Comparison of ENCODE assay signal across 23 mouse cellular contexts in genomic region chr6:43654876-43655456, GRCm38 (mm10). TPM values are rescaled to one million over a fixed set of nuclear protein-coding genes. Genes with fewer than 3 reads are reported as not detected.
DNase-seq lines count a peak whose midpoint lies in the region; ATAC-seq lines count a peak whose summit lies in the region.
"Had no signal": no experiment of that assay in that cellular context is flagged by ENCODE, and none has a peak within 500 bp of the region (broad histone marks: within the 10 kb centered on the region; RNA-seq: fewer than 3 reads in every experiment).

No protein-coding gene starts in this region.

- 88% methylated on average over 8 of the region's 8 CpGs for WGBS in midbrain, embryonic 11.5 days
- WGBS in midbrain, embryonic 16.5 days: 86% methylated on average over 8 of the region's 8 CpGs
- 44% methylated on average over 8 of the region's 8 CpGs for WGBS in macrophage (ENCODE audit: missing documents)

- peak; percentile 36 for DNase-seq in adrenal gland, adult 2 months
- DNase-seq in adrenal gland, adult 8-10 months: no peak
- DNase-seq in midbrain, embryonic 11.5 days (ENCODE audit: low spot score, missing footprints): peak; percentile 44
- DNase-seq in lung, adult 18-20 months: no peak
- no peak for DNase-seq in gastrocnemius, postnatal 36 days
- DNase-seq: cerebellum, postnatal 10 days; embryo, embryonic 11 days; lung, postnatal 36 days; right cerebral cortex, postnatal 25 days; thymus, adult 18-20 months; thymus, postnatal 4 days had no signal

- no peaks in the 10 kb centered on the region for H3K9me3 ChIP-seq in midbrain, embryonic 11.5 days (ENCODE audit: control insufficient read depth, low read length)
- no peaks in the 10 kb centered on the region for H3K9me3 ChIP-seq in midbrain, embryonic 16.5 days (replicated peaks; ENCODE audit: control insufficient read depth, low read length, poor library complexity, severe bottlenecking)
- H3K9me3 ChIP-seq: forebrain, embryonic 15.5 days; heart, embryonic 12.5 days; hindbrain, embryonic 15.5 days; intestine, embryonic 15.5 days; limb, embryonic 13.5 days; midbrain, embryonic 13.5 days; stomach, embryonic 15.5 days had no signal

- no peak overlapping the region for H3K4me2 ChIP-seq in midbrain, embryonic 11.5 days
- no peak overlapping the region for H3K4me2 ChIP-seq in midbrain, embryonic 16.5 days (ENCODE audit: low read length)
- H3K4me2 ChIP-seq: forebrain, embryonic 15.5 days; heart, embryonic 12.5 days; hindbrain, embryonic 15.5 days; intestine, embryonic 15.5 days; limb, embryonic 13.5 days; midbrain, embryonic 13.5 days; stomach, embryonic 15.5 days had no signal

- no peaks in the 10 kb centered on the region for H3K79me2 ChIP-seq in macrophage (ENCODE audit: inconsistent target)

- no peaks in the 10 kb centered on the region for H3K4me1 ChIP-seq in midbrain, embryonic 11.5 days (ENCODE audit: control insufficient read depth, insufficient read depth, low read length)
- no peaks in the 10 kb centered on the region for H3K4me1 ChIP-seq in midbrain, embryonic 16.5 days (ENCODE audit: control insufficient read depth, insufficient read depth, low read length)
- H3K4me1 ChIP-seq: forebrain, embryonic 15.5 days; hindbrain, embryonic 15.5 days; intestine, embryonic 15.5 days; limb, embryonic 13.5 days; midbrain, embryonic 13.5 days; stomach, embryonic 15.5 days had no signal

- intact Hi-C loops in gastrocnemius, postnatal 36 days (cut with DNase I): no loop called here

- no peaks in the 10 kb centered on the region for H3K27me3 ChIP-seq in midbrain, embryonic 11.5 days (ENCODE audit: control insufficient read depth, insufficient read depth, low read length)
- H3K27me3 ChIP-seq in midbrain, embryonic 16.5 days (ENCODE audit: control insufficient read depth, insufficient read depth, low read depth, low read length): no peaks in the 10 kb centered on the region
- H3K27me3 ChIP-seq: forebrain, embryonic 15.5 days; heart, embryonic 12.5 days; hindbrain, embryonic 15.5 days; intestine, embryonic 15.5 days; limb, embryonic 13.5 days; midbrain, embryonic 13.5 days; stomach, embryonic 15.5 days had no signal

- H3K27ac ChIP-seq in midbrain, embryonic 11.5 days (ENCODE audit: low read depth, low read length): no peak overlapping the region
- H3K27ac ChIP-seq in midbrain, embryonic 16.5 days (ENCODE audit: low read length): no peak overlapping the region
- H3K27ac ChIP-seq in macrophage: peak overlapping the region; percentile 39
- H3K27ac ChIP-seq: forebrain, embryonic 15.5 days; hindbrain, embryonic 15.5 days; intestine, embryonic 15.5 days; kidney, postnatal 0 days; limb, embryonic 13.5 days; midbrain, embryonic 13.5 days; stomach, embryonic 15.5 days had no signal

- ATAC-seq in midbrain, embryonic 11.5 days (ENCODE audit: low FRiP score): no peak
- no peak for ATAC-seq in midbrain, embryonic 16.5 days
- ATAC-seq in megakaryocyte-erythroid progenitor cell, adult 5-6 weeks (replicated peaks; ENCODE audit: low FRiP score, low TSS enrichment, poor library complexity, severe bottlenecking): no peak
- ATAC-seq: forebrain, embryonic 15.5 days; intestine, embryonic 15.5 days; midbrain, embryonic 13.5 days had no signal

- H3K9ac ChIP-seq in midbrain, embryonic 11.5 days (ENCODE audit: low read length): no peak overlapping the region
- no peak overlapping the region for H3K9ac ChIP-seq in midbrain, embryonic 16.5 days (ENCODE audit: low read depth, low read length)
- H3K9ac ChIP-seq: forebrain, embryonic 15.5 days; heart, embryonic 12.5 days; hindbrain, embryonic 15.5 days; intestine, embryonic 15.5 days; limb, embryonic 13.5 days; midbrain, embryonic 13.5 days; stomach, embryonic 15.5 days had no signal

- H3K4me3 ChIP-seq in midbrain, embryonic 11.5 days (ENCODE audit: low read depth, low read length): no peak overlapping the region
- no peak overlapping the region for H3K4me3 ChIP-seq in midbrain, embryonic 16.5 days (ENCODE audit: low read depth, low read length)
- H3K4me3 ChIP-seq in macrophage (ENCODE audit: inconsistent target): no peak overlapping the region
- H3K4me3 ChIP-seq: forebrain, embryonic 15.5 days; heart, embryonic 12.5 days; hindbrain, embryonic 15.5 days; intestine, embryonic 15.5 days; limb, embryonic 13.5 days; midbrain, embryonic 13.5 days; myocyte; stomach, embryonic 15.5 days had no signal

- H3K36me3 ChIP-seq in midbrain, embryonic 11.5 days (ENCODE audit: control insufficient read depth, insufficient read depth, low read length): no peaks in the 10 kb centered on the region
- no peaks in the 10 kb centered on the region for H3K36me3 ChIP-seq in midbrain, embryonic 16.5 days (ENCODE audit: control insufficient read depth, insufficient read depth, low read length)
- H3K36me3 ChIP-seq in macrophage (ENCODE audit: inconsistent target): no peaks in the 10 kb centered on the region
- H3K36me3 ChIP-seq: forebrain, embryonic 15.5 days; heart, embryonic 12.5 days; hindbrain, embryonic 15.5 days; intestine, embryonic 15.5 days; limb, embryonic 13.5 days; midbrain, embryonic 13.5 days; stomach, embryonic 15.5 days had no signal

RNA-seq across cellular contexts. Expression of gene Tpk1, which starts 11.1 kb away (rescaled TPM):
- total RNA-seq in adrenal gland, adult 2 months (2021): 10 to 100 TPM in 1 of 2 experiments, 1 to 10 TPM in 1; 8.4 to 23.1 TPM
- polyA plus RNA-seq in adrenal gland, adult 2 months (2012; rRNA removed): 2.3 TPM in 2 replicates
- total RNA-seq in adrenal gland, adult 8-10 months (2022): 10 to 100 TPM; 12.2 to 20.4 (median 18.6) TPM
- polyA plus RNA-seq in midbrain, embryonic 11.5 days (2014; fragmentation: Nextera tagmentation; extraction: Ambion mirVana): 4.9 and 6.0 TPM in 2 replicates
- polyA plus RNA-seq in midbrain, embryonic 16.5 days (2015; fragmentation: Nextera tagmentation; extraction: Ambion mirVana): 6.0 and 6.1 TPM in 2 replicates
- total RNA-seq in macrophage (2018; cell fraction: chromatin; rRNA removed): 10 to 100 TPM in 3 of 26 experiments, 1 to 10 TPM in 23; 2.5 to 11.5 (median 7.1) TPM
- 1 to 10 TPM; 4.6 to 8.7 (median 6.6) TPM for total RNA-seq in macrophage (2018; cell fraction: cytosol; rRNA removed)
- total RNA-seq in macrophage (2018; cell fraction: nucleus; rRNA removed): 10 to 100 TPM in 5 of 26 experiments, 1 to 10 TPM in 21; 2.7 to 13.3 (median 5.9) TPM
- 7.0 to 7.8 TPM (median 7.7 TPM) in 3 replicates for polyA plus RNA-seq in macrophage (2018)
- total RNA-seq in megakaryocyte-erythroid progenitor cell, adult 5-6 weeks (2014; fragmentation: Nextera tagmentation): 12.0 and 14.6 TPM in 2 replicates
- total RNA-seq in megakaryocyte-erythroid progenitor cell, adult 5-6 weeks (2017): 10.3 and 10.5 TPM in 2 replicates
- 1 to 10 TPM; 1.8 to 2.0 TPM for total RNA-seq in gastrocnemius, postnatal 36 days (2021)

Comparison
In these comparisons a context has a peak if more than half of its experiments do, and no peak if none do; other contexts are left out.
1. DNase-seq: peak in adrenal gland, adult 2 months (single experiment) and midbrain, embryonic 11.5 days (single experiment); none in adrenal gland, adult 8-10 months (single experiment), lung, adult 18-20 months (0 of 2) and gastrocnemius, postnatal 36 days (0 of 2).